ENCODE assay signal across 16 mouse cellular contexts in the genomic region with DNA sequence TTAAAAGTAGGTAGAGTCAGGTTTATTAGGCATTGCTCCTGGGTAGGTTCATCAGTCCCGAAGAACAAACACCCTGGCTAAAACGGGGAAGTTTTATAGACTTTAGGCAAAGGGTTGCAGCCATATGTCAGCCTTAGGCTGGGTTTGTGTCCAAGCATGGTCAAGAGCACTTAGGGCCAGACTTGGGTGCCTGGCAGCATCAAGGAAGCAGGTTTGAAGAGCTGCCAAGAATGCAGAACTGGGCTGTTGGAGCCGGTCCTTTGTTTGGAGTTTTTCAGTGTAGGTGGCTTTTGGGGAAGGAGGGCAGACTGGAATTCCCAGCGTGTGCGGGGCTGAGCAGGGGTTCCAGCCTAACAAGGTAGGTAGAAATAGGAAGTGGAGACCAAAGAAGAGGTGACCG. TPM values are rescaled to one million over a fixed set of nuclear protein-coding genes. Genes with fewer than 3 reads are reported as not detected.
DNase-seq lines count a peak whose midpoint lies in the region; ATAC-seq and TF ChIP-seq lines count a peak whose summit lies in the region.
"Had no signal": no experiment of that assay in that cellular context is flagged by ENCODE, and none has a peak within 500 bp of the region (broad histone marks: within the 10 kb centered on the region; RNA-seq: fewer than 3 reads in every experiment).

No protein-coding gene starts in this region.

- 64% methylated on average over 6 of the region's 6 CpGs for WGBS in liver, adult 2 months
- 68% methylated on average over 6 of the region's 6 CpGs for WGBS in heart, embryonic 12.5 days
- 53% methylated on average over 6 of the region's 6 CpGs for WGBS in liver, embryonic 12.5 days (ENCODE audit: insufficient replicate concordance)
- 63% methylated on average over 6 of the region's 6 CpGs for whole genome bisulfite sequencing in forebrain, embryonic 15.5 days

- H3K27me3 ChIP-seq in liver, adult 2 months (ENCODE audit: control insufficient read depth, insufficient read depth, low read length): no peaks in the 10 kb centered on the region
- H3K27me3 ChIP-seq in heart, embryonic 12.5 days (replicated peaks): 0 out of 2 replicates have a peak, but pooled peaks cover 5% of the 10 kb centered on the region
- peaks cover 13% of the 10 kb centered on the region for H3K27me3 ChIP-seq in liver, embryonic 12.5 days (replicated peaks)
- H3K27me3 ChIP-seq in forebrain, embryonic 15.5 days: no peaks in the 10 kb centered on the region

- no peaks in the 10 kb centered on the region for H3K79me2 ChIP-seq in liver, adult 2 months (ENCODE audit: control insufficient read depth, insufficient read depth, low read length)

- no peaks in the 10 kb centered on the region for H3K36me3 ChIP-seq in liver, adult 2 months (ENCODE audit: control insufficient read depth, insufficient read depth, low read length)
- no peaks in the 10 kb centered on the region for H3K36me3 ChIP-seq in heart, embryonic 12.5 days
- no peaks in the 10 kb centered on the region for H3K36me3 ChIP-seq in liver, embryonic 12.5 days
- no peaks in the 10 kb centered on the region for H3K36me3 ChIP-seq in forebrain, embryonic 15.5 days
- H3K36me3 ChIP-seq: midbrain, embryonic 10.5 days; neural tube, embryonic 13.5 days had no signal

- H3K4me1 ChIP-seq in liver, adult 2 months (ENCODE audit: control insufficient read depth, insufficient read depth, low read length): 0 out of 2 replicates have a peak, but pooled peaks cover 2% of the 10 kb centered on the region
- H3K4me1 ChIP-seq in heart, embryonic 12.5 days (replicated peaks): peaks cover 61% of the 10 kb centered on the region
- H3K4me1 ChIP-seq in liver, embryonic 12.5 days: peaks cover 33% of the 10 kb centered on the region
- peaks cover 6% of the 10 kb centered on the region; the same call in 1 of the 2 replicates for H3K4me1 ChIP-seq in forebrain, embryonic 15.5 days

- H3K4me3 ChIP-seq in liver, adult 2 months (ENCODE audit: insufficient read depth, low read depth, low read length): no peak overlapping the region
- H3K4me3 ChIP-seq in heart, embryonic 12.5 days: no peak overlapping the region
- H3K4me3 ChIP-seq in liver, embryonic 12.5 days: no peak overlapping the region
- no peak overlapping the region for H3K4me3 ChIP-seq in forebrain, embryonic 15.5 days
- H3K4me3 ChIP-seq: midbrain, embryonic 10.5 days; neural tube, embryonic 13.5 days had no signal

- DNase-seq in liver, adult 2 months (ENCODE audit: extremely low read depth, low read depth, low spot score): no peak
- DNase-seq in liver: no peak
- peak; percentile 61 to 78 for DNase-seq in lung, postnatal 4 days
- DNase-seq in ovary, postnatal 10 days (ENCODE audit: low spot score): no peak
- no peak for DNase-seq in frontal cortex, postnatal 25 days (ENCODE audit: low spot score in 2 of 2)
- DNase-seq: cerebellum, adult 18-20 months; right cerebral cortex, postnatal 25 days had no signal

- H3K9ac ChIP-seq in liver, adult 2 months (ENCODE audit: low read depth, low read length): no peak overlapping the region
- H3K9ac ChIP-seq in heart, embryonic 12.5 days: no peak overlapping the region
- no peak overlapping the region for H3K9ac ChIP-seq in liver, embryonic 12.5 days
- no peak overlapping the region for H3K9ac ChIP-seq in forebrain, embryonic 15.5 days (replicated peaks)
- H3K9ac ChIP-seq: neural tube, embryonic 13.5 days had no signal

- TF ChIP-seq POLR2A in liver, adult 2 months (IDR thresholded peaks at IDR 0.05; ENCODE audit: extremely low read depth, insufficient read depth, low read length): no peak

- H3K4me2 ChIP-seq in heart, embryonic 12.5 days: no peak overlapping the region; the same call in 1 of the 2 replicates
- H3K4me2 ChIP-seq in liver, embryonic 12.5 days: peak overlapping the region; percentile 58
- H3K4me2 ChIP-seq in forebrain, embryonic 15.5 days (replicated peaks): no peak overlapping the region
- H3K4me2 ChIP-seq: neural tube, embryonic 13.5 days had no signal

- peak overlapping the region; percentile 27; the same call in 1 of the 2 replicates for H3K27ac ChIP-seq in liver, adult 2 months (replicated peaks; ENCODE audit: insufficient read depth, low read depth, low read length)
- peak overlapping the region; percentile 63 for H3K27ac ChIP-seq in heart, embryonic 12.5 days (ENCODE audit: poor library complexity, severe bottlenecking)
- H3K27ac ChIP-seq in liver, embryonic 12.5 days: peak overlapping the region; percentile 48; the same call in 1 of the 2 replicates
- H3K27ac ChIP-seq in forebrain, embryonic 15.5 days (replicated peaks): no peak overlapping the region
- H3K27ac ChIP-seq: midbrain, embryonic 10.5 days; neural tube, embryonic 13.5 days had no signal

- no peak for TF ChIP-seq CTCF in liver, adult 2 months (IDR thresholded peaks at IDR 0.05; ENCODE audit: low read depth, low read length)

- H3K9me3 ChIP-seq in heart, embryonic 12.5 days (replicated peaks): no peaks in the 10 kb centered on the region
- no peaks in the 10 kb centered on the region for H3K9me3 ChIP-seq in liver, embryonic 12.5 days (replicated peaks)
- no peaks in the 10 kb centered on the region for H3K9me3 ChIP-seq in forebrain, embryonic 15.5 days
- H3K9me3 ChIP-seq: midbrain, embryonic 10.5 days; neural tube, embryonic 13.5 days had no signal

- ATAC-seq in heart, embryonic 12.5 days (ENCODE audit: insufficient number of reproducible peaks, low FRiP score): no peak
- ATAC-seq in liver, embryonic 12.5 days: no peak
- ATAC-seq in forebrain, embryonic 15.5 days (replicated peaks): no peak

RNA-seq across cellular contexts. Expression of gene Igsf23, which starts 14.6 kb away (rescaled TPM):
- total RNA-seq in liver, adult 2 months (2014; rRNA removed): 0.09 and 0.13 TPM in 2 replicates
- polyA plus RNA-seq in liver, adult 2 months (2012; rRNA removed): 0.78 and 1.6 TPM in 2 replicates
- polyA plus RNA-seq in heart, embryonic 12.5 days (2016; fragmentation: Nextera tagmentation; extraction: Ambion mirVana): 1.0 and 1.2 TPM in 2 replicates
- 0.26 and 0.30 TPM in 2 replicates for polyA plus RNA-seq in liver, embryonic 12.5 days (2016; fragmentation: Nextera tagmentation; extraction: Ambion mirVana)
- polyA plus RNA-seq in forebrain, embryonic 15.5 days (2015; fragmentation: Nextera tagmentation; extraction: Ambion mirVana): not detected in 2 replicates
- total RNA-seq: adrenal gland, adult 18-20 months had no signal
- polyA plus RNA-seq: embryonic facial prominence, embryonic 14.5 days; neural tube, embryonic 13.5 days had no signal

RNA-seq across cellular contexts. Expression of gene Pvr, which starts 15.0 kb away (rescaled TPM):
- 5.1 and 7.6 TPM in 2 replicates for total RNA-seq in liver, adult 2 months (2014; rRNA removed)
- polyA plus RNA-seq in liver, adult 2 months (2012; rRNA removed): 3.4 and 6.8 TPM in 2 replicates
- 15.7 and 16.0 TPM in 2 replicates for polyA plus RNA-seq in heart, embryonic 12.5 days (2016; fragmentation: Nextera tagmentation; extraction: Ambion mirVana)
- 3.6 and 3.9 TPM in 2 replicates for polyA plus RNA-seq in liver, embryonic 12.5 days (2016; fragmentation: Nextera tagmentation; extraction: Ambion mirVana)
- polyA plus RNA-seq in forebrain, embryonic 15.5 days (2015; fragmentation: Nextera tagmentation; extraction: Ambion mirVana): 7.1 and 7.3 TPM in 2 replicates

RNA-seq across cellular contexts. Expression of gene Ceacam20, which starts 29.3 kb away (rescaled TPM):
- total RNA-seq in liver, adult 2 months (2014; rRNA removed): not detected in 2 replicates
- polyA plus RNA-seq in liver, adult 2 months (2012; rRNA removed): not detected in 2 replicates
- 0.42 TPM in 1 of 2 replicates, not detected in the other for polyA plus RNA-seq in heart, embryonic 12.5 days (2016; fragmentation: Nextera tagmentation; extraction: Ambion mirVana)
- not detected in 2 replicates for polyA plus RNA-seq in liver, embryonic 12.5 days (2016; fragmentation: Nextera tagmentation; extraction: Ambion mirVana)
- not detected in 2 replicates for polyA plus RNA-seq in forebrain, embryonic 15.5 days (2015; fragmentation: Nextera tagmentation; extraction: Ambion mirVana)
- total RNA-seq: adrenal gland, adult 18-20 months had no signal
- polyA plus RNA-seq: embryonic facial prominence, embryonic 14.5 days; frontal cortex, adult 2 months; midbrain, embryonic 10.5 days; neural tube, embryonic 13.5 days had no signal

RNA-seq across cellular contexts. Expression of gene Ceacam19, which starts 48.2 kb away (rescaled TPM):
- not detected in 2 replicates for total RNA-seq in liver, adult 2 months (2014; rRNA removed)
- not detected in 2 replicates for polyA plus RNA-seq in liver, adult 2 months (2012; rRNA removed)
- not detected in 2 replicates for polyA plus RNA-seq in heart, embryonic 12.5 days (2016; fragmentation: Nextera tagmentation; extraction: Ambion mirVana)
- polyA plus RNA-seq in liver, embryonic 12.5 days (2016; fragmentation: Nextera tagmentation; extraction: Ambion mirVana): not detected in 2 replicates
- polyA plus RNA-seq in forebrain, embryonic 15.5 days (2015; fragmentation: Nextera tagmentation; extraction: Ambion mirVana): not detected in 2 replicates
- total RNA-seq: adrenal gland, adult 18-20 months had no signal
- polyA plus RNA-seq: frontal cortex, adult 2 months; midbrain, embryonic 10.5 days; neural tube, embryonic 13.5 days; testis, adult 2 months had no signal

RNA-seq across cellular contexts. Expression of gene Nlrp9b, which starts 55.3 kb away (rescaled TPM):
- total RNA-seq in liver, adult 2 months (2014; rRNA removed): not detected in 2 replicates
- polyA plus RNA-seq in liver, adult 2 months (2012; rRNA removed): not detected in 2 replicates
- polyA plus RNA-seq in heart, embryonic 12.5 days (2016; fragmentation: Nextera tagmentation; extraction: Ambion mirVana): not detected in 2 replicates
- not detected in 2 replicates for polyA plus RNA-seq in liver, embryonic 12.5 days (2016; fragmentation: Nextera tagmentation; extraction: Ambion mirVana)
- not detected in 2 replicates for polyA plus RNA-seq in forebrain, embryonic 15.5 days (2015; fragmentation: Nextera tagmentation; extraction: Ambion mirVana)
- total RNA-seq: adrenal gland, adult 18-20 months had no signal
- polyA plus RNA-seq: embryonic facial prominence, embryonic 14.5 days; frontal cortex, adult 2 months; midbrain, embryonic 10.5 days; neural tube, embryonic 13.5 days had no signal

Comparison
In these comparisons a context has a peak if more than half of its experiments do, and no peak if none do; other contexts are left out.
1. DNase-seq: peak in lung, postnatal 4 days (2 of 2); none in liver, adult 2 months (single experiment), liver (single experiment), ovary, postnatal 10 days (single experiment) and frontal cortex, postnatal 25 days (0 of 2).